Mouse (Mus musculus) neutrophil, adult 5-6 weeks (primary cell): Measurements from ENCODE around the gene Ikzf3. TPM values are rescaled to one million over a fixed set of nuclear protein-coding genes. Genes with fewer than 3 reads are reported as not detected.

Source experiments
- ATAC-seq: fragments of 151-379, 151-347 bp; 2 replicates; pipeline ENCODE4 v1.8.0; 2017; ENCODE audit warnings: mild to moderate bottlenecking, moderate TSS enrichment; ENCODE audit not compliant: insufficient number of reproducible peaks, poor library complexity, low FRiP score, severe bottlenecking; ENCODE audit errors: extremely low read depth
- total RNA-seq: library from RNA; stranded (forward); fragments of 200-1000 nt; gene quantifications from 2 replicates; pipeline ENCODE4 v1.2.3, GENCODE M21; 2017

The Ikzf3 gene
- 315 and 346 TPM in 2 replicates for total RNA-seq

DNA sequence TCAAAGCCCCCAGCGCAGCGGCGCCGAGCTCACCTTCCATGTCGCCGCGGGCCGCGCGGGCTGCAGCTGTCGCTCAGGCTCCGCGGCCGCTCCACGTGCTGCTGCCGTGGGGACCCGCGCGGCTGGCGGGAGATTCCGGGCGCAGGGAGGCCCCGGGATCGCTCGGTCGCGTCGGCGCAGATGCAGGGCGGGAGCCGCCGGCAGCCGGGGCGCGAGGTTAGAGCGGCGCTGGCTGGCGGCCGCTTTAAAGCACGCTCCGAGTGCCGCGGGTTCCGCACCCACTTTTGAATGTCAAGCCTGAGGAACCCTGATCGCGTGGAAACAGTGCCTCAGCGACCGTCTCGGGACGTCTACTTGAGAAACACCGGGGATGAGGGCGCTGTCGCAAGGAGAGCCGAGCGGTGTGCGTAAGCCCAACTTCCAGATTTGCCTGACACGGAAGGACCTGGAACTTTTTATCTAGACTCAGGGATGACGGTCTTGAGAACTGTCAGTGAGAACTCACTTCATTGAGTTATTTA is at the start of gene Ikzf3:
Gene Ikzf3, minus strand, starts transcription at position 321 of the 521 bp plus-strand sequence.
- ATAC-seq: peak; percentile 49; the same call in 1 of the 2 replicates

DNA sequence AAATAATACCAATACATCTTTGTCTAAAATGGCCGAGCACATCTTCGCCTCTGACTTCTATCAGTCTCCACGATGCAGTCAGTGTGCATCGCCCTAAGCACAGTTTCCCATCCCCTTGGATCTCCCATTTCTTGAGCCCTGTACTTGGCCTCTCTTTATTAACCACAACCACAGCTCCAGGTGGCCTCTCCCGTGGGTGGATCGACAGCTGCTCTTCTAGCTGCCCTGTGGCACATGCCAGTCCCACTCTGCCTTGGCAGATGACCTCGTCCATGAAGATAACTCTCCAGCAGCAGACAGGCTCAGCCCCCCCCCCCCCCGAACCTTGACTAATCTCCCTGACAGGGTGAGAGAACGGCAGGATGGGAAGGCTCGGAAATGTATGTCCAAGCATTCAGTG is 49.6 kb upstream of the Ikzf3 start:
- no peak for ATAC-seq

DNA sequence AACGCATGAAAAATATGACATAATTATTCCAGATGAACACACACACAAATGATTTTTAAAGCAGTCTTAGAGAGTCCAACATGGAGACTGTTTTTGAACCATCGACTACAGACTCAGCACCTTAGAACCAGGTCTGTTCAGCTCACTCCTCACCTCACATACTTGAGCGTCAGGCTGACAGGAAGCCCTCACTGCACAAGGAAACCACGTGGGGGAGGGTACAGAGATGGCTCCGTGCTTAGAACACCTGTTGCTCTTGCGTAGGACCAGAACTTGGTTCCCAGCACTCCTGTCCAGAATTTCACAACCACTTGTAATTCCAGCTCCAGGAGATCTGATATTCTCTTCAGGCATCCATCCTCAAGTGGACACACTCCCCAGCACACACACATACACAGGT is 49.2 kb upstream of the Ikzf3 start:
- no peak for ATAC-seq

DNA sequence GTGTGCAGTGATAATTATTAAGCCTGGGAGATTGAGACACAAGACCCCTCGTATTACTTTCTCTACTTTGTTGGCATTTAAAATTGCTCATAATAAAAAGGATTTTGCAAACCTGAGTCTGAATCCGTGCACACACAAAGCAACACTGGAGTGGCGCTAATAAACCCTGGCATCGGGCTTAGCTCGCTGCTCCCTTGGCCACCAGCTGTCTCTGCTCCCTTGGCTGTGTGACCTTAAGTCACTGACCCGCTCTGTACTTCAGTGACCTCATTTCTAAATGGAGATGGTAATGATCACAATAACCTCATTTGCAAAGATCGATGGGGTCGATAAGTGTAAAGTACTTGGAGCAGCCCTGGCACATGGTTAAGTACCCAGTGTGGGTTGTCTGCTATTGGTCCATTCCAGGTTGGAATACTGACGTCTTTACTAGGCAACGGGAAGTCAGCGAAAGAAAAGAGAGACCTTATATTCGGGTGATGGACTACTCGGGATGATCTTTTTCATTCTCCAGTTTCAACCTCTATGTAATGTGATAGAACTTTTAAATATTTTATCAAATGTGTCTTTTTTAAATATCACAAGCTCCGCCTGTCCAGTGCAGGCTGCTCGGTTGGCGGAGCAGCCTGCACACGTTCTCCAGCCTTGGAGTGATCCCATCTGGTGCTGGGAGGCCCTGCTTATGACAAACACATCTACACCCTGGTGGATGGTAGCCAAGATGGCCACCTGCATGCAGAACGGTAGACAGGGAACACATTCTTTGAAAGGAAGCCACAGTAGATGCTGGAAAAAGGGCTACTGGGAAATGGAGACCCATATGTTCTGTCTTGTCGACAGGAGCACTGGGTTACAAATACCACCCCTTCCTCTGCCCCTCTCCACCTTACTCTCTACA is 45.0 kb upstream of the Ikzf3 start:
- no peak for ATAC-seq

DNA sequence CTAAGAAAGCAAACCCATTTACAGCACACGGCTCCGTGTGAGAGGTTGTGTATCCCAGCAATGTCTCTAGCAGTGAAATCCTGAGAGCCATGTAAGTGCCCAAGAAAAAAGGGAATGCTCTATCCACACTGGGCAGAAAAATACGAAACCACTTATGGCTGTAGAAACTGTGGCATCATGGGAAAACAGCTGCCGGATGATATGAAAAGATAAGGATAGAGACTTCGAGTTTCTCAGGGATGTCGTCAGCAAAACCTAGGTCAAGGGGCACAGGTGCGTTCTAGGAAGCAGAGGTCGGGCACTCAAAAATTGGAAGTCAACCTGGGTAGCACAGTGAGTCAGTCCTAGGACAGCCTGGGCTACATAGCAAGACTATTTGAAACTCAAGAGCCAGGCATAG is 43.5 kb upstream of the Ikzf3 start:
- no peak for ATAC-seq

DNA sequence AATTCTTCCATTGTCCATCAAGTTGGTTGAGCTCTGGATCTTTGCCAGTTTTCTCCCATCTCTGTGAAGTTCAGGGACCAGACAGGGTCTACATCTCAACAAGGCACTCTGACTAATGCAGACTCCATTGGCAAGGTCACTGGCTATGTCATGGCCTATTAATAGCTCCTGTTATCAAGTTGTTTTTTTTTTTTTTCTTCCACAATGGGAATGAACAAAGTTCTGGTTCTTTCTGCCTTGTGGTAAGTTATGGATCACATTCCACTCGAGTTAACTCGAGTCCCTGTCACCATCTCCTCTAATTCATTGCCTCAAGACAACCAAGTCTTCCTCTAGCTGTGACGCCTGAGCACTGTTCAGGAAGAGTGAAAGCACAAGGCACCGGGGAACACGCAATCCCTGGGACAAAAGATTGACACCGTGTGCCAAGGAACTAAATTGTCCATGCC is 43.0 kb upstream of the Ikzf3 start:
- no peak for ATAC-seq

DNA sequence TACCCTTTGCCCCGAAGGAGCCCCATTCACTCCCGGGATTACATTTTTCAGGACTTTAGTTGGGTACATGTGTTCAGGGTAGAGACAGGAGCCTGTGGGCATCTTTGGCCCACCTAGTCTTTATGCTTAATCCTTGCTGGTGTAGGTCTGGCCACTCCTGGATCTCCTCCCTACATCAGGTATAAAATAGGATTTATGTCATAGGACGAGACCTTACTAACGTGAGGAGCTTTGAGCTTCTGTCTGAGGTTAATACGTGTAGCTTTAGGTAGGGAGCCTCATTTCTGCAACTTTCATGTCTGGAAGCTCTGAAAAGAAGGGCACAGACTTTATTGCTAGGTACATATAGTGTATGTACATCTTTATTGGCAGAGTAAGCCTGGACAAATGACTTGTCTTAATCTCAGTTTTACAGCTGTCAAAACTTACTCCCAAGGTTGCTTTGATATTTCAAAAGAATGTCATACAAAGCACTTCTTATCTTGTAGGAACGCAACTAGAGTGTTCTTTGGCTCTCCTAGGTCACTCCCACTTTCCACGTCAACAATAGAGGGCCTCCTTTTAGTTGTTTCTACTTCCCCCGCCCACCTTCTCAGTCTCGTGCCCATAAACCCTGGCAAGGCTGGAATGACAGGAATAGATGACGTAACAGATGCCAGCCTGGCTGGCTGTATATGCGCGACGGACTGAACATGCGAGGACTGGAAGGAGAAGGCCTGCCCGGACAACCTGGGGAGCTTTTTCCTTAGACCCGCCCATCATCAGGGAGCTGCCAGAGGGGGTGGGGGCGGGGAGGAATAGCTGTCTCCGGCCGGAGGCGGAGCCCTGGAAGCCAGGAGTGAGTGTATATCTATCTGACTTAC is 42.1 kb upstream of the Ikzf3 start:
- no peak for ATAC-seq

DNA sequence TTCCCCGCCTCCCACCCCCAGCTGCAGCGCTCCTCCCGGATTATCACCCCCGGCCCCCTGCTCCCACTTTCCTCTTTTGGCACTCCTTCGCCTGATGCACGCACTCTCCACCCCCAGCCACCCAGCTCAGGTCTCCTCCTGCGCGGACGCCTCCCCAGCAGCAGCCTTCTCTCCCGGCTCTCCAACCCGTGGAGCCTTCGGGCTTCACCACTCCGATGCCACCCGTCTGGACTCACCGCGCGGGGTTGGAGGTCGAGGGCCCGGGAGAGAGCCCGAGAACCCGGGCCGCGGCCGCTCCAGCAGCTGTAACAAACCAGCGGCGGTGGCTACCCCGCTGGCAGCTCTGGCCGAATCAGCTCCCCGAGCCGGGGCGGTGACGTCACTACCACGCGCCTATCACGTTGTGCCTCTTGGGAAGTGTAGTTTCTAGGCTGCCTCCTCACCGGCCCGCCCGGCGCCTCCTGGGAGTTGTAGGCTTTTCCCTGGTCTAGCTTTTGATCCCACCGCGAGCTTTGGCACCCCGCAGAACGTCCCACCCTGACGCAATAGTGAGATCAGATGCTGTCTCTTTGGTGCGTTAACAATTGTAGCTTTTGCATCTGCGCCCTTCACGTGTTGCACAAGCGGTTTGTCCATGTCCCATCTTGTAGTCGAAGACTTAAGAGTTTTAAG is 41.2 kb upstream of the Ikzf3 start, which contains the start of gene Ormdl3:
Gene Ormdl3, minus strand, starts transcription at position 477 of the 672 bp plus-strand sequence.
- peak; percentile 93 for ATAC-seq

DNA sequence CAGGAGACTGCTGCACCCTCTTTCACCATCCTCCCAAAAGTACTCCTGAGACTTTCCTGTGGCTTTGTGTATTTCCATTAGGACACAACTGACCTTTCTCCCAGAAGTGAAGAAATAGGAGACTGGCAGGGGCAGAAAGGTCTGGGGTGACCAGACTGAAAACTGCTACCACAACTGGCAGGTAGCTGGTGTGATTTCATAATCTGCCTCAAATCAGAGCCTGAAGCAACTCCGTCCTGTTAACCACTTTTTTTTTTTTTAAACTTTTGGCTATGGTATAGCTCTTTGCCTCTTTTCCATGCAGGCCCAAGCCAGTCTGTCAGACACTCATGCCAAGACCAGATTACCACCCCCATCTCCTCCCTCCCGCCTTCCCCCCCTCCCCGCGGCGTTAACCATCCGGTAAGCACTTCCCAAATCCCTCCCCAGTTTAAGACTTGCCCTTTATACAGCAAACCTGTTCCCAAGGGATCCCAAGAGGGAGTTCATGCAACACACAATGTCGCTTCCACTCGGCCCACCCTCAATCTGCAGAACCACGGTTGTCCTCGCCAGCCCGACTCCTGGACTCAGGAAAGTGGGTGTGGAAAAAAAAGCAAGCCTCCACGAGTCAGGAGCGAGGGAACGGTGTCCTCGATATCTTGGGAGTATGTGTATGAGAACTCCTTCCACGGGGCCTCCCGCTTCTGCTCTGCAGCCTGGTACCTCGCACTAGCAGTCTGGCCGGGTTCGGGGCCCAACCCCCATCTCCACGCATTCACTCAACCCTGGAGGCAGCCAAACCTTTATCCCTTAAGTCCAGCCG is 40.5 kb upstream of the Ikzf3 start:
- ATAC-seq: no peak

DNA sequence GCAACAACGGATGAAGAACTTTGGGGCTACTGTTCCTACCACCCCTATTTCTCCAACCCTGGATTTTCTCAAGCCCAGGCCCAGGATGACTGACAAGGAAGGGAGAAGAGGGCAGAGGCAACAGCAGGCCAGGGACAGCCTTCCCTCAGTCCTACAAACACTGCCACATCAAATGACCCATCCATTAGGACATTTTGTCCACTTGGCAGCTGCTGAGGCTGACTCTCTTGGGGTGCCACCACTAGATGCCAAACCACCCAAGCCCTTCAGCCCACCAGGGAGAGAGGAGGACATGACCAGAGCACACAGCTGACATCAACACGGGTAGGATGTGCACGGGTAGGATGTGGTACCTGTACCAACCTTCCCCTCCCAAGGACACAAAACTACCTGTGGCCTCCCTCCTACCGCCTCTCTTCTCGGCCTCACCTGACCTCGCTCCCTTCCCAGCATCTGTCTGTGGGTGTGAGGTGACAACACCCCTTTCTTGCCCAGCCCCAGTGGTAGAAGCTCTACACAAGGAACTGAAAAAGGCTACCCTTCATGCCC is 38.9 kb upstream of the Ikzf3 start:
- no peak for ATAC-seq

DNA sequence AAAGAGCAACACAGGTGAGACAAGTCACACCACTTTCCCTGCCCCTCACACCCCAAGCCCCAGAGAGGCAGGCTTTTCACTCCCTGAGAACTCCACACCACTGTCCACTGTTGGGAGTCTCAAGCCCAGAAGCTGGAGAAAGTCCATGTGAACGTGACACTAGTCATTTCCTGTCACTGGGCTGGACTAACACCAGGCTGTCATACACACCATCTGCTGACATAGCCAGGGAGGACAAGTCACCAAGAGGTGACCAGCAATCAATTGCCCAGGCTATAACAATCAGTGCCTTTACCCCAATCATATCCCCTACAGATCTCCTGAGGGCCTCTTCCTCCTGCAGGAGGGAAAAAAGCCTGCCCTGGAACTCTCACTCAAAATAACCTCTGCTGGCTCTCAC is 38.3 kb upstream of the Ikzf3 start:
- no peak for ATAC-seq

DNA sequence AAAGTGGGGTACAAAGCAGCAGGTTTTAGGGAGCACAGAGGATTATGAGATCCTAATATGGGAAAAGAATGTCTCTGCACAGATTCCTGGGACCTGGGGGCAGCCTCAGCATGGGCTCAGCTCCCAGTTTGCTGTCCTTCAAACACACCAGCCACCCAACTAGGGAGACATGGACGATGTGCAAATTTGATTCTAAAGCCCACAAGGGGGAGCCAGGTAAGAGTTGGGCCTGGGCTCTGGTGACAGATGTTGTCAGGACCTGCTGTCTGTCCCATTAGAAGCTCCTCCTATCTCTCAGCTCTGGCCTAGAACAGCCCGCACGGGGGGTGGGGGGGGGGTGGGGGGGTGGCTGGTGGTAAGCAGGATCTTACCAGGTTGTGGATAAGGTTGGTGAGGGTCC is 37.7 kb upstream of the Ikzf3 start:
- no peak for ATAC-seq

DNA sequence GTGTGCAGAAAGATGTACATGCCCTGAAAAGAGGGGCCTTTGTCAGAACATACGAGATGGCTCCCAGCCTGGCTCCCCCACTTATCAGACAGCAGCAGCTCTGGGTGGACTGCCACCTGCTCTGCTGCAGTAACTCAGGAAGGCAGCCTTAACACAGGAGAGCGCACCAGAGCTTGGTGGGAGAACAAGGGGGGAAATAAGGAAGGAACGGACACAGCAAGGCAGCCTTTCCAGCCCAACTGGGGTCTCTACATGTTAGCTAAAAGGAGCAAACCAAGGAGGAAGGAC is 37.4 kb upstream of the Ikzf3 start:
- no peak for ATAC-seq

DNA sequence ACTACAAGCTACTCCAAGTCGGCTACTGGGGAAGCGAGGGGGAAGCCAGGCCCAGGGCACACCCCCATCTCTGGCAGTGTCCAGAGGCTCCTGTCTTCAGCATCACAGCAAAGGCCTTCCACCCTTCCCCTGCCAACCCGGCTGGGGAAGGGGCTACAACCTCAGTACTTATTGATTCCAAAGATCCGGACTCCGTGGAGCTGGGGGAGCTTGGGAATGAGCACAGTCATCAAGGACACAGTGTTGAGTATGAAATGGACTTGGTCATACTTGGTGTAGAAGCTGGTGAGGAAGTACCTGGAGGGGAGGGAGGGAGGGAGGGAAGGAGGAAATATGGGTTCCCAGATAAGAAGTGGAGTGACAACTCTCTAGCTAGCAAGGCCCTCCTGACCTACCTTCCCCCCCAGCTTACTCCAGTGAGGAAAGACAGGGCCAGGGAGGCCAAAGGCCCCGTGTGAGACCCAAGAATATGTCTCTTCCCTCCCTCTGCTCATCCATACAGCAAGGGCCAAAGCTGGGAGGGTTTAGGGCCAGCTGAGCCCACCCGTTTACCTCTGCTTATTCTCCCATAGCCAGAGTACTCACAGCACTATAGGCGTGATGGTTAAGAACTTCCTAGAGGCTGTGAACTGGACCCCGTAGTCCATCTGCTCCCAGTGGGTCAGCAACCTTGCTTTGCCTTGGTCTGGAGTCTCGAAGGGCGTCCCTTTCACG is 36.9 kb upstream of the Ikzf3 start:
- ATAC-seq: no peak

DNA sequence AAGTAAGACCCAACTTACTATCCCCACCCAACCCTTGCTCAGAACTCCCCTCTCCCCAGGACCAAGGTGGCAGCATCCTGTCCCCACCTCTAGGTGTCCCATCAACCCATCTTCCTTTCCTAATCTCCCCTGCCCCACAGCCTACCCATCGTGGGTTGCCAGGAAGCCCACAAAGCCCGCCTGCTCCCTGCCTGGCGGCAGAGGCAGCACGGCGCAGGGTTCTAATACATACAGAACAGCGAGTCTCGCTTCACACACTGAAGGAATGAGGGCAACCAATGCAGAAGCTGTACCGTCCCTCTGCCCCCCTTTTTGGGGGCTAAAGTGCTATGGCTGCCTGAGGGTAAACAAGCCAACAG is 36.2 kb upstream of the Ikzf3 start:
- ATAC-seq: no peak

DNA sequence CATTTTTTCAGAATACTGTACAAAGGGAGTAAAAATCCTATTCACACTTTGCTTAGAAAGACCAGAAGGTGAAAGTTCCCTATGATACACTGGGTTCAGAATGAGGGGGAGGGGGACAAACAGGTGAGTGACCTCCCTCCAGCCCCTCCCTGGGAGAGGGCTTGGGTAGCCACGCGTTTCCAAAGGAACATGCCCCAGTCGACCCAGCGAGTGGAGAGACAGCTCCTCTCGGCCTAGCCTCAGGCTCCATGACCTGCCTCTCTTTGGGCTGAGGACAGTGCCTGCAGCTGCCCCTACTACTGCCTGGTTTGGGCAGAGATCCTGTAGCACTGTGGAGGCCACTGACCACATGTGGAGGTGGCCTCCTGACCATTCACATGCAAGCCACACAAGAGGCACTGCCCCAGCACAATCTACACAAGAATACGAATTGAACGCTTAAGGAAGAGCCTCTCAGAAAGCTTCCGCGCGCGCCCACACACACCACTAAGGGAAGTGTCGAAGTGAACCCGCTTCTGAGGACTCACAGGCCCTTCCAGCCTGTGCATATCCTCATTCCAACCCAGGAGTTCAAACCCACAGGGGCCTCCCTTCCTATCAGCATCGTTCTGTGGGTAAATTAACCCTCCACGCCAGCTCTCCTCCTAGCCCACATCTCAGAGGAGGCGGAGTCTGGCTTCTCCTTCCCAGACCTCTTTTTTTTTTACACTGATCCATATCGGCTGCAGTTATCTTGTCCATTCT is 35.6 kb upstream of the Ikzf3 start:
- no peak for ATAC-seq
